Mouse (Mus musculus) limb, embryonic 12.5 days (tissue): ENCODE measurements around the gene Ass1. TPM values are rescaled to one million over a fixed set of nuclear protein-coding genes. Genes with fewer than 3 reads are reported as not detected.

Experiments
- ATAC-seq: fragments of 200-750 bp; cut with Nextera tagmentation; 2 replicates; pipeline ENCODE4 v1.8.0; 2017; ENCODE audit warnings: low read depth, moderate TSS enrichment; ENCODE audit not compliant: insufficient number of reproducible peaks, insufficient read depth, low FRiP score, low TSS enrichment
- H3K27ac ChIP-seq: fragments of 300-500 bp; sonication (generic); 2 replicates; pipeline ENCODE4 v1.5.1; 2016; ENCODE audit warnings: mild to moderate bottlenecking, moderate library complexity
- H3K27me3 ChIP-seq: fragments of 300-500 bp; sonication (generic); 2 replicates; pipeline ENCODE4 v1.6.1; 2016; ENCODE audit warnings: mild to moderate bottlenecking, moderate library complexity
- H3K36me3 ChIP-seq: fragments of 300-500 bp; sonication (generic); 2 replicates; pipeline ENCODE4 v1.6.1; 2016; ENCODE audit warnings: mild to moderate bottlenecking, moderate library complexity
- H3K4me1 ChIP-seq: fragments of 300-500 bp; sonication (generic); replicated peaks from 2 replicates; pipeline ENCODE4 v1.6.1; 2016
- H3K4me2 ChIP-seq: fragments of 300-500 bp; sonication (generic); 2 replicates; pipeline ENCODE4 v1.6.1; 2016; ENCODE audit warnings: mild to moderate bottlenecking, moderate library complexity
- H3K4me3 ChIP-seq: fragments of 300-500 bp; sonication (generic); replicated peaks from 2 replicates; pipeline ENCODE4 v1.5.1; 2016; ENCODE audit warnings: mild to moderate bottlenecking
- H3K9ac ChIP-seq: fragments of 300-500 bp; sonication (generic); replicated peaks from 2 replicates; pipeline ENCODE4 v1.6.1; 2016; ENCODE audit warnings: mild to moderate bottlenecking, moderate library complexity
- H3K9me3 ChIP-seq: fragments of 300-500 bp; sonication (generic); 2 replicates; pipeline ENCODE4 v1.6.1; 2016; ENCODE audit warnings: mild to moderate bottlenecking, moderate library complexity
- WGBS: fragments of 180-500 bp; shearing (Covaris S2); methylation state at CpG from one replicate; pipeline ENCODE4 v1.1.7; 2016; 5-methylcytosine and 5-hydroxymethylcytosine counted together
- polyA plus RNA-seq: library from polyadenylated mRNA; unstranded; fragments of >200 nt; fragmentation: Nextera tagmentation; extraction: Ambion mirVana; gene quantifications from 2 replicates; pipeline ENCODE4 v1.2.1, GENCODE M21; 2016

Gene Ass1
- polyA plus RNA-seq, 1 experiment from 2014 or later, result 5.5 TPM

- peaks cover 14% of the 10 kb centered on the region for H3K27me3 ChIP-seq
- WGBS, result 87% methylated on average over 2 of the region's 2 CpGs
Measured at GRCm38 (mm10) chr2:31490556-31490955, 20.5 kb downstream of the Ass1 start.

GRCm38 (mm10) chr2:31492308-31492707, 22.3 kb downstream of the Ass1 start:
- no peak for ATAC-seq
- H3K27me3 ChIP-seq, result peaks cover 14% of the 10 kb centered on the region

More at GRCm38 (mm10) chr2:31490556-31490955, 20.5 kb downstream of the Ass1 start:
- no peak; the same call in 1 of the 2 replicates for ATAC-seq
- Histone ChIP-seq H3K27ac (no peak overlapping the region), H3K36me3 (no peaks in the 10 kb centered on the region), H3K4me3 (no peak overlapping the region), H3K9me3 (no peaks in the 10 kb centered on the region; the same call in 1 of the 2 replicates), H3K4me1 (peaks cover 29% of the 10 kb centered on the region), H3K9ac (no peak overlapping the region), H3K4me2 (no peak overlapping the region)

GRCm38 (mm10) chr2:31493243-31493642, 23.2 kb downstream of the Ass1 start:
- Histone ChIP-seq H3K4me3 (no peak overlapping the region), H3K27ac (no peak overlapping the region), H3K4me2 (no peak overlapping the region), H3K9ac (no peak overlapping the region), H3K27me3 (peaks cover 20% of the 10 kb centered on the region), H3K9me3 (no peaks in the 10 kb centered on the region; the same call in 1 of the 2 replicates), H3K4me1 (peaks cover 44% of the 10 kb centered on the region), H3K36me3 (no peaks in the 10 kb centered on the region)
- no peak for ATAC-seq
- 66% methylated on average over 11 of the region's 11 CpGs for WGBS

More at GRCm38 (mm10) chr2:31492308-31492707, 22.3 kb downstream of the Ass1 start:
- Histone ChIP-seq H3K27ac (no peak overlapping the region), H3K9me3 (no peaks in the 10 kb centered on the region; the same call in 1 of the 2 replicates), H3K36me3 (no peaks in the 10 kb centered on the region), H3K9ac (no peak overlapping the region), H3K4me3 (no peak overlapping the region), H3K4me1 (peaks cover 42% of the 10 kb centered on the region), H3K4me2 (no peak overlapping the region)
- 93% methylated on average over 8 of the region's 8 CpGs for WGBS

GRCm38 (mm10) chr2:31494315-31494714, 24.3 kb downstream of the Ass1 start:
- Histone ChIP-seq H3K36me3 (no peaks in the 10 kb centered on the region), H3K27ac (no peak overlapping the region), H3K4me1 (peaks cover 40% of the 10 kb centered on the region), H3K4me2 (no peak overlapping the region), H3K4me3 (no peak overlapping the region), H3K27me3 (peaks cover 31% of the 10 kb centered on the region), H3K9ac (no peak overlapping the region), H3K9me3 (no peaks in the 10 kb centered on the region; the same call in 1 of the 2 replicates)
- WGBS, result 66% methylated on average over 5 of the region's 5 CpGs
- ATAC-seq, result no peak

GRCm38 (mm10) chr2:31495046-31495476, 25.1 kb downstream of the Ass1 start:
- 75% methylated on average over 13 of the region's 13 CpGs for WGBS
- no peak for ATAC-seq
- Histone ChIP-seq H3K9me3 (no peaks in the 10 kb centered on the region; the same call in 1 of the 2 replicates), H3K4me3 (no peak overlapping the region), H3K36me3 (no peaks in the 10 kb centered on the region), H3K27ac (no peak overlapping the region), H3K27me3 (peaks cover 38% of the 10 kb centered on the region), H3K9ac (no peak overlapping the region), H3K4me1 (peaks cover 41% of the 10 kb centered on the region), H3K4me2 (no peak overlapping the region)

- Histone ChIP-seq H3K9ac (no peak overlapping the region), H3K9me3 (no peaks in the 10 kb centered on the region; the same call in 1 of the 2 replicates), H3K27me3 (peaks cover 48% of the 10 kb centered on the region), H3K4me3 (no peak overlapping the region), H3K27ac (no peak overlapping the region), H3K4me1 (peaks cover 50% of the 10 kb centered on the region), H3K4me2 (no peak overlapping the region), H3K36me3 (no peaks in the 10 kb centered on the region)
- WGBS, result 40% methylated on average over 1 of the region's 1 CpGs
- no peak for ATAC-seq
Measured at GRCm38 (mm10) chr2:31496141-31496540, 26.1 kb downstream of the Ass1 start.

- WGBS, result 55% methylated on average over 7 of the region's 7 CpGs
- no peak for ATAC-seq
- Histone ChIP-seq H3K4me2 (no peak overlapping the region), H3K36me3 (no peaks in the 10 kb centered on the region), H3K4me3 (no peak overlapping the region), H3K9me3 (no peaks in the 10 kb centered on the region; the same call in 1 of the 2 replicates), H3K27ac (no peak overlapping the region), H3K9ac (no peak overlapping the region), H3K27me3 (peaks cover 58% of the 10 kb centered on the region), H3K4me1 (peaks cover 51% of the 10 kb centered on the region)
Measured at GRCm38 (mm10) chr2:31497113-31497512, 27.1 kb downstream of the Ass1 start.

GRCm38 (mm10) chr2:31497635-31498034, 27.6 kb downstream of the Ass1 start:
- Histone ChIP-seq H3K27me3 (peaks cover 61% of the 10 kb centered on the region), H3K36me3 (no peaks in the 10 kb centered on the region), H3K27ac (no peak overlapping the region), H3K4me3 (no peak overlapping the region), H3K9ac (no peak overlapping the region), H3K9me3 (no peaks in the 10 kb centered on the region), H3K4me2 (no peak overlapping the region), H3K4me1 (peaks cover 51% of the 10 kb centered on the region)
- WGBS, result 73% methylated on average over 19 of the region's 19 CpGs
- ATAC-seq, result no peak

GRCm38 (mm10) chr2:31499327-31500291, 29.6 kb downstream of the Ass1 start:
- no peak overlapping the region for H3K4me3 ChIP-seq
- no peak for ATAC-seq
- H3K27me3 ChIP-seq, result peaks cover 67% of the 10 kb centered on the region
- H3K36me3 ChIP-seq, result no peaks in the 10 kb centered on the region
- WGBS, result 20% methylated on average over 21 of the region's 21 CpGs
- H3K9me3 ChIP-seq, result no peaks in the 10 kb centered on the region
- H3K9ac ChIP-seq, result no peak overlapping the region
- no peak overlapping the region for H3K27ac ChIP-seq
- peaks cover 53% of the 10 kb centered on the region for H3K4me1 ChIP-seq
- 0 out of 2 replicates have a peak overlapping the region, but pooled peaks have one; percentile 10 for H3K4me2 ChIP-seq

GRCm38 (mm10) chr2:31500292-31501204, 30.5 kb downstream of the Ass1 start:
- 53% methylated on average over 24 of the region's 24 CpGs for WGBS
- Histone ChIP-seq H3K36me3 (no peaks in the 10 kb centered on the region), H3K9ac (no peak overlapping the region), H3K4me3 (no peak overlapping the region), H3K9me3 (no peaks in the 10 kb centered on the region), H3K4me1 (peaks cover 63% of the 10 kb centered on the region), H3K27ac (no peak overlapping the region), H3K4me2 (0 out of 2 replicates have a peak overlapping the region, but pooled peaks have one; percentile 10), H3K27me3 (peaks cover 70% of the 10 kb centered on the region)
- no peak for ATAC-seq
